ENCODE assay signal across 8 mouse cellular contexts in genomic region chr2:117019552-117019951, GRCm38 (mm10).
DNase-seq lines count a peak whose midpoint lies in the region; ATAC-seq and TF ChIP-seq lines count a peak whose summit lies in the region.

No protein-coding gene starts in this region.

- H3K4me1 ChIP-seq in forebrain, embryonic 11.5 days (replicated peaks; ENCODE audit: control insufficient read depth, insufficient read depth, low read length) = 0 out of 2 replicates have a peak, but pooled peaks cover 3% of the 10 kb centered on the region
- H3K4me1 ChIP-seq in forebrain, postnatal 0 days (ENCODE audit: insufficient read depth) = no peaks in the 10 kb centered on the region
- peaks cover 13% of the 10 kb centered on the region; the same call in 1 of the 2 replicates for H3K4me1 ChIP-seq in kidney, embryonic 16.5 days (ENCODE audit: insufficient read depth, low read length)
- H3K4me1 ChIP-seq in bone marrow macrophage, adult 2 months (ENCODE audit: control insufficient read depth, insufficient read depth, low read length) = peaks cover 34% of the 10 kb centered on the region
- peaks cover 24% of the 10 kb centered on the region for H3K4me1 ChIP-seq in limb, embryonic 10.5 days

- no peak overlapping the region for H3K9ac ChIP-seq in forebrain, embryonic 11.5 days (ENCODE audit: low read length)
- H3K9ac ChIP-seq in forebrain, postnatal 0 days = no peak overlapping the region
- H3K9ac ChIP-seq in kidney, embryonic 16.5 days (replicated peaks; ENCODE audit: low read length) = no peak overlapping the region

- H3K27ac ChIP-seq in forebrain, embryonic 11.5 days (ENCODE audit: low read depth, low read length) = no peak overlapping the region
- H3K27ac ChIP-seq in forebrain, postnatal 0 days (ENCODE audit: low read depth, low read length) = no peak overlapping the region
- 0 out of 2 replicates have a peak overlapping the region, but pooled peaks have one; percentile 29 for H3K27ac ChIP-seq in kidney, embryonic 16.5 days (ENCODE audit: low read length)
- peak overlapping the region; percentile 100 for H3K27ac ChIP-seq in bone marrow macrophage, adult 2 months (ENCODE audit: insufficient read depth, low read depth, low read length)
- peak overlapping the region; percentile 47; the same call in 1 of the 2 replicates for H3K27ac ChIP-seq in limb, embryonic 10.5 days

- H3K4me2 ChIP-seq in forebrain, embryonic 11.5 days (ENCODE audit: low read depth, low read length, severe bottlenecking) = no peak overlapping the region
- H3K4me2 ChIP-seq in forebrain, postnatal 0 days (ENCODE audit: low read depth) = no peak overlapping the region
- no peak overlapping the region for H3K4me2 ChIP-seq in kidney, embryonic 16.5 days (replicated peaks; ENCODE audit: low read depth, low read length)

- H3K4me3 ChIP-seq in forebrain, embryonic 11.5 days (ENCODE audit: low read depth, low read length) = no peak overlapping the region
- no peak overlapping the region for H3K4me3 ChIP-seq in forebrain, postnatal 0 days (ENCODE audit: low read depth, low read length)
- H3K4me3 ChIP-seq in kidney, embryonic 16.5 days (ENCODE audit: low read length) = no peak overlapping the region
- peak overlapping the region; percentile 44 for H3K4me3 ChIP-seq in bone marrow macrophage, adult 2 months (ENCODE audit: insufficient read depth, low read length)
- H3K4me3 ChIP-seq in limb, embryonic 10.5 days = no peak overlapping the region

- H3K9me3 ChIP-seq in forebrain, embryonic 11.5 days (ENCODE audit: control insufficient read depth, low read length) = no peaks in the 10 kb centered on the region
- H3K9me3 ChIP-seq in forebrain, postnatal 0 days (ENCODE audit: low read length) = no peaks in the 10 kb centered on the region
- H3K9me3 ChIP-seq in kidney, embryonic 16.5 days (ENCODE audit: low read length) = no peaks in the 10 kb centered on the region
- no peaks in the 10 kb centered on the region for H3K9me3 ChIP-seq in limb, embryonic 10.5 days (replicated peaks)

- no CpG with 5 or more reads among the region's 1 CpGs for WGBS in forebrain, embryonic 11.5 days
- 63% methylated on average over 1 of the region's 1 CpGs for WGBS in forebrain, postnatal 0 days
- WGBS in kidney, embryonic 16.5 days = 80% methylated on average over 1 of the region's 1 CpGs
- WGBS in limb, embryonic 10.5 days = 77% methylated on average over 1 of the region's 1 CpGs

- no peak for TF ChIP-seq POLR2A in bone marrow macrophage, adult 2 months (IDR thresholded peaks at IDR 0.05; ENCODE audit: borderline replicate concordance, low read depth, low read length)

- no peaks in the 10 kb centered on the region for H3K27me3 ChIP-seq in forebrain, embryonic 11.5 days (ENCODE audit: control insufficient read depth, insufficient read depth, low read length)
- H3K27me3 ChIP-seq in forebrain, postnatal 0 days (ENCODE audit: insufficient read depth, low read length) = no peaks in the 10 kb centered on the region
- H3K27me3 ChIP-seq in kidney, embryonic 16.5 days (ENCODE audit: insufficient read depth, low read length) = no peaks in the 10 kb centered on the region
- H3K27me3 ChIP-seq in limb, embryonic 10.5 days (ENCODE audit: low read depth, poor library complexity, severe bottlenecking) = no peaks in the 10 kb centered on the region

- DNase-seq in forebrain, embryonic 11.5 days (ENCODE audit: low spot score) = no peak
- DNase-seq in forebrain, postnatal 0 days = no peak
- DNase-seq in kidney, adult 18-20 months = no peak
- DNase-seq in limb, embryonic 10.5 days (ENCODE audit: low spot score) = no peak
- DNase-seq in urinary bladder, postnatal 10 days (ENCODE audit: low spot score) = no peak
- DNase-seq in frontal cortex, postnatal 10 days (ENCODE audit: low spot score in 2 of 2) = no peak

- no peaks in the 10 kb centered on the region for H3K36me3 ChIP-seq in forebrain, embryonic 11.5 days (ENCODE audit: control insufficient read depth, insufficient read depth, low read length)
- no peaks in the 10 kb centered on the region for H3K36me3 ChIP-seq in forebrain, postnatal 0 days (ENCODE audit: insufficient read depth)
- no peaks in the 10 kb centered on the region for H3K36me3 ChIP-seq in kidney, embryonic 16.5 days (ENCODE audit: insufficient read depth, low read length)
- no peaks in the 10 kb centered on the region for H3K36me3 ChIP-seq in limb, embryonic 10.5 days

- ATAC-seq in forebrain, embryonic 11.5 days (replicated peaks; ENCODE audit: low FRiP score) = peak; percentile 56; the same call in 1 of the 2 replicates
- ATAC-seq in forebrain, postnatal 0 days = no peak
- ATAC-seq in kidney, embryonic 16.5 days (ENCODE audit: low FRiP score, low TSS enrichment) = no peak

- TF ChIP-seq CTCF in forebrain, postnatal 0 days (IDR thresholded peaks at IDR 0.05; ENCODE audit: low read depth) = no peak
- TF ChIP-seq CTCF in bone marrow macrophage, adult 2 months (IDR thresholded peaks at IDR 0.05; ENCODE audit: low read depth, low read length) = no peak

Comparison
In these comparisons a context has a peak if more than half of its experiments do, and no peak if none do; other contexts are left out.
1. H3K27ac ChIP-seq: peak in kidney, embryonic 16.5 days (single experiment), bone marrow macrophage, adult 2 months (single experiment) and limb, embryonic 10.5 days (single experiment); none in forebrain, embryonic 11.5 days (single experiment) and forebrain, postnatal 0 days (single experiment).